Mouse (Mus musculus) kidney, embryonic 15.5 days (tissue): ENCODE results near the gene Uqcc3. TPM values are rescaled to one million over a fixed set of nuclear protein-coding genes. Genes with fewer than 3 reads are reported as not detected.
"Not testable (repeated sequence)": the region's sequence is repeated elsewhere in the genome, so short reads cannot be mapped to it uniquely, and the experiment has no call there.

Experiments used
- ATAC-seq: fragments of 200-750 bp; cut with Nextera tagmentation; replicated peaks from 2 replicates; pipeline ENCODE4 v1.8.0; 2017; ENCODE audit warnings: moderate TSS enrichment; ENCODE audit not compliant: low FRiP score
- H3K27ac ChIP-seq: fragments of 300-500 bp; sonication (generic); 2 replicates; pipeline ENCODE4 v1.5.1; 2015; ENCODE audit warnings: mild to moderate bottlenecking, inconsistent platforms
- H3K27me3 ChIP-seq: fragments of 300-500 bp; sonication (generic); 2 replicates; pipeline ENCODE4 v1.6.1; 2015; ENCODE audit warnings: inconsistent platforms
- H3K36me3 ChIP-seq: fragments of 300-500 bp; sonication (generic); 2 replicates; pipeline ENCODE4 v1.6.1; 2015; ENCODE audit warnings: inconsistent platforms
- H3K4me1 ChIP-seq: fragments of 300-500 bp; sonication (generic); 2 replicates; pipeline ENCODE4 v1.6.1; 2015; ENCODE audit warnings: inconsistent platforms
- H3K4me2 ChIP-seq: fragments of 300-500 bp; sonication (generic); 2 replicates; pipeline ENCODE4 v1.6.1; 2015; ENCODE audit warnings: moderate library complexity, mild to moderate bottlenecking, inconsistent platforms
- H3K4me3 ChIP-seq: fragments of 300-500 bp; sonication (generic); replicated peaks from 2 replicates; pipeline ENCODE4 v1.5.1; 2015; ENCODE audit warnings: mild to moderate bottlenecking, inconsistent platforms
- H3K9ac ChIP-seq: fragments of 300-500 bp; sonication (generic); 2 replicates; pipeline ENCODE4 v1.6.1; 2015; ENCODE audit warnings: mild to moderate bottlenecking, inconsistent platforms
- H3K9me3 ChIP-seq: fragments of 300-500 bp; sonication (generic); replicated peaks from 2 replicates; pipeline ENCODE4 v1.6.1; 2016; ENCODE audit warnings: inconsistent platforms
- WGBS: fragments of 180-500 bp; shearing (Covaris S2); methylation state at CpG from one replicate; pipeline ENCODE4 v1.1.7; 2015; ENCODE audit warnings: mixed read lengths; 5-methylcytosine and 5-hydroxymethylcytosine counted together
- polyA plus RNA-seq: library from polyadenylated mRNA; unstranded; fragments of >200 nt; fragmentation: Nextera tagmentation; extraction: Ambion mirVana; gene quantifications from 2 replicates; pipeline ENCODE4 v1.2.1, GENCODE M21; 2015

Uqcc3 gene
- polyA plus RNA-seq, 1 experiment from 2014 or later, result 69.5 TPM

GRCm38 (mm10) chr19:8888511-8889385, 8.0 kb upstream of the Uqcc3 start, which contains the start of the genes 1810009A15Rik and Gm49416:
Gene 1810009A15Rik, plus strand, starts transcription at chr19:8888853.
Gene Gm49416, plus strand, starts transcription at chr19:8888926.
- H3K27ac ChIP-seq, result peak within 1 kb of the TSS; percentile 93
- peak; percentile 94 for ATAC-seq
- WGBS, result under 1% methylated on average over 58 of the region's 58 CpGs

GRCm38 (mm10) chr19:8887585-8888463, 7.1 kb upstream of the Uqcc3 start:
- no peaks in the 10 kb centered on the region for H3K9me3 ChIP-seq
- H3K4me2 ChIP-seq, result peak overlapping the region; percentile 56
- 14% methylated on average over 19 of the region's 19 CpGs for WGBS
- no peak for ATAC-seq
- peaks cover 23% of the 10 kb centered on the region for H3K4me1 ChIP-seq
- no peaks in the 10 kb centered on the region for H3K27me3 ChIP-seq
- H3K27ac ChIP-seq, result peak overlapping the region; percentile 93
- H3K36me3 ChIP-seq, result peaks cover 16% of the 10 kb centered on the region
- H3K4me3 ChIP-seq, result peak overlapping the region; percentile 72
- H3K9ac ChIP-seq, result peak overlapping the region; percentile 78

More at GRCm38 (mm10) chr19:8888511-8889385, 8.0 kb upstream of the Uqcc3 start, which contains the start of the genes 1810009A15Rik and Gm49416:
- Histone ChIP-seq H3K9me3 (no peaks in the 10 kb centered on the region), H3K27me3 (no peaks in the 10 kb centered on the region), H3K4me1 (peaks cover 28% of the 10 kb centered on the region), H3K4me2 (peak within 1 kb of the TSS; percentile 56), H3K9ac (peak within 1 kb of the TSS; percentile 78), H3K36me3 (peaks cover 16% of the 10 kb centered on the region), H3K4me3 (peak within 1 kb of the TSS; percentile 72)

GRCm38 (mm10) chr19:8886916-8887584, 6.3 kb upstream of the Uqcc3 start:
- H3K4me1 ChIP-seq, result peaks cover 19% of the 10 kb centered on the region
- no peaks in the 10 kb centered on the region for H3K9me3 ChIP-seq
- peak overlapping the region; percentile 93 for H3K27ac ChIP-seq
- H3K36me3 ChIP-seq, result peaks cover 16% of the 10 kb centered on the region
- H3K4me3 ChIP-seq, result peak overlapping the region; percentile 72; the same call in 1 of the 2 replicates
- H3K27me3 ChIP-seq, result no peaks in the 10 kb centered on the region
- no peak for ATAC-seq
- peak overlapping the region; percentile 56 for H3K4me2 ChIP-seq
- H3K9ac ChIP-seq, result no peak overlapping the region
- 59% methylated on average over 1 of the region's 1 CpGs for WGBS

- Histone ChIP-seq H3K27ac (no peak within 1 kb of the TSS), H3K9me3 (no peaks in the 10 kb centered on the region), H3K4me1 (peaks cover 27% of the 10 kb centered on the region), H3K4me2 (no peak within 1 kb of the TSS), H3K27me3 (no peaks in the 10 kb centered on the region), H3K9ac (no peak within 1 kb of the TSS), H3K36me3 (peaks cover 3% of the 10 kb centered on the region; the same call in 1 of the 2 replicates), H3K4me3 (no peak within 1 kb of the TSS)
- WGBS, result 77% methylated on average over 3 of the region's 3 CpGs
- ATAC-seq, result no peak
Measured at GRCm38 (mm10) chr19:8883616-8884015, 2.9 kb upstream of the Uqcc3 start, which contains the start of the genes Lbhd1 and Gm49403. Gene Lbhd1, plus strand, starts transcription at chr19:8883732. Gene Gm49403, plus strand, starts transcription at chr19:8883930.

GRCm38 (mm10) chr19:8881034-8881392, 290 bp upstream of the Uqcc3 start:
- Histone ChIP-seq H3K9ac (peak overlapping the region; percentile 78), H3K4me2 (peak overlapping the region; percentile 79), H3K36me3 (peaks cover 26% of the 10 kb centered on the region), H3K27me3 (no peaks in the 10 kb centered on the region), H3K4me1 (peaks cover 15% of the 10 kb centered on the region), H3K9me3 (no peaks in the 10 kb centered on the region), H3K4me3 (peak overlapping the region; percentile 79), H3K27ac (peak overlapping the region; percentile 92)
- 12% methylated on average over 3 of the region's 3 CpGs for WGBS
- no peak for ATAC-seq

- ATAC-seq, result no peak
- no peak overlapping the region for H3K4me3 ChIP-seq
- WGBS, result 96% methylated on average over 7 of the region's 7 CpGs
Measured at GRCm38 (mm10) chr19:8875031-8875430, 5.7 kb downstream of the Uqcc3 start.

GRCm38 (mm10) chr19:8872266-8872840, 8.4 kb downstream of the Uqcc3 start:
- Histone ChIP-seq H3K27ac (peak overlapping the region; percentile 86), H3K36me3 (peaks cover 44% of the 10 kb centered on the region)

More at GRCm38 (mm10) chr19:8875031-8875430, 5.7 kb downstream of the Uqcc3 start:
- H3K27me3 ChIP-seq, result no peaks in the 10 kb centered on the region
- no peak overlapping the region for H3K9ac ChIP-seq
- peaks cover 56% of the 10 kb centered on the region for H3K36me3 ChIP-seq
- no peak overlapping the region for H3K4me2 ChIP-seq
- H3K4me1 ChIP-seq, result peaks cover 23% of the 10 kb centered on the region
- H3K27ac ChIP-seq, result no peak overlapping the region
- no peaks in the 10 kb centered on the region for H3K9me3 ChIP-seq

GRCm38 (mm10) chr19:8871267-8872186, 9.2 kb downstream of the Uqcc3 start, which contains the start of gene Ubxn1:
Gene Ubxn1, plus strand, starts transcription at chr19:8871496.
- Histone ChIP-seq H3K4me2 (peak within 1 kb of the TSS; percentile 79), H3K4me3 (peak within 1 kb of the TSS; percentile 81), H3K9ac (peak within 1 kb of the TSS; percentile 92), H3K27me3 (no peaks in the 10 kb centered on the region), H3K9me3 (no peaks in the 10 kb centered on the region), H3K36me3 (peaks cover 35% of the 10 kb centered on the region), H3K4me1 (peaks cover 13% of the 10 kb centered on the region), H3K27ac (peak within 1 kb of the TSS; percentile 86)
- WGBS, result under 1% methylated on average over 59 of the region's 59 CpGs
- peak; percentile 97 for ATAC-seq

More at GRCm38 (mm10) chr19:8872266-8872840, 8.4 kb downstream of the Uqcc3 start:
- 60% methylated on average over 10 of the region's 10 CpGs for WGBS
- no peak for ATAC-seq
- Histone ChIP-seq H3K4me2 (peak overlapping the region; percentile 79), H3K9me3 (no peaks in the 10 kb centered on the region), H3K27me3 (no peaks in the 10 kb centered on the region), H3K9ac (peak overlapping the region; percentile 92), H3K4me3 (peak overlapping the region; percentile 81), H3K4me1 (peaks cover 13% of the 10 kb centered on the region)

- H3K4me3 ChIP-seq, result peak overlapping the region; percentile 81
- ATAC-seq, result peak; percentile 55
- H3K4me2 ChIP-seq, result peak overlapping the region; percentile 79
- H3K27ac ChIP-seq, result peak overlapping the region; percentile 81
- H3K4me1 ChIP-seq, result peaks cover 13% of the 10 kb centered on the region
- H3K9me3 ChIP-seq, result no peaks in the 10 kb centered on the region
- WGBS, result 53% methylated on average over 9 of the region's 9 CpGs
- peaks cover 28% of the 10 kb centered on the region for H3K36me3 ChIP-seq
- H3K27me3 ChIP-seq, result no peaks in the 10 kb centered on the region
- H3K9ac ChIP-seq, result peak overlapping the region; percentile 92
Measured at GRCm38 (mm10) chr19:8870838-8871237, 9.9 kb downstream of the Uqcc3 start.

- not testable (repeated sequence) for H3K27ac ChIP-seq, H3K9ac ChIP-seq, H3K9me3 ChIP-seq, ATAC-seq, H3K27me3 ChIP-seq
- Histone ChIP-seq H3K4me1 (peaks cover 13% of the 10 kb centered on the region), H3K4me3 (0 out of 2 replicates have a peak overlapping the region, but pooled peaks have one; percentile 81), H3K4me2 (peak overlapping the region; percentile 79), H3K36me3 (peaks cover 24% of the 10 kb centered on the region)
- WGBS, result 87% methylated on average over 3 of the region's 3 CpGs
Measured at GRCm38 (mm10) chr19:8870381-8870780, 10.3 kb downstream of the Uqcc3 start.
